Mouse (Mus musculus): ENCODE measurements around the gene Atp10a. TPM values are rescaled to one million over a fixed set of nuclear protein-coding genes. Genes with fewer than 3 reads are reported as not detected.

Atp10a gene
- polyA plus RNA-seq (2021): 5.6 TPM

- no peak for ATAC-seq
- ChIA-PET CTCF (no interaction called here), POLR2A (no interaction called here)
Measured at GRCm38 (mm10) chr7:58655866-58656265, at the start of gene Atp10a. Atp10a (plus strand) TSS chr7:58656166.

GRCm38 (mm10) chr7:58618048-58618447, 37.9 kb upstream of the Atp10a start:
- no peak for DNase-seq (ENCODE audit: low read depth, low spot score)
- CTCF ChIA-PET: no interaction called here
- H3K27me3 ChIP-seq: no peaks in the 10 kb centered on the region
- POLR2A ChIA-PET: no interaction called here
- in situ Hi-C loops (cut with MboI; ENCODE audit: low pct_unique_long_range_greater_than_20kb): no loop called here
- ATAC-seq: no peak
- no peak for TF ChIP-seq CTCF (IDR thresholded peaks at IDR 0.05)

More at GRCm38 (mm10) chr7:58655866-58656265, at the start of gene Atp10a:
- no peak for DNase-seq (ENCODE audit: low read depth, low spot score)
- no peaks in the 10 kb centered on the region for H3K27me3 ChIP-seq
- in situ Hi-C loops (cut with MboI; ENCODE audit: low pct_unique_long_range_greater_than_20kb): loop anchor here (5.0 to 10.0 kb wide), 2 partner anchors 66 to 89 kb away; no protein-coding TSS in a partner anchor
- no peak for TF ChIP-seq CTCF (IDR thresholded peaks at IDR 0.05)

- H3K27me3 ChIP-seq: no peaks in the 10 kb centered on the region
- no peak for DNase-seq (ENCODE audit: low read depth, low spot score)
- ATAC-seq: no peak
- POLR2A ChIA-PET: interaction anchor here (0.6 kb wide), 1 partner anchor 133 kb away, joined by 6 read pairs; no protein-coding TSS in a partner anchor
- CTCF ChIA-PET: no interaction called here
- in situ Hi-C loops (cut with MboI; ENCODE audit: low pct_unique_long_range_greater_than_20kb): loop anchor here (10.0 kb wide), 1 partner anchor 378 kb away; no protein-coding TSS in a partner anchor
- no peak for TF ChIP-seq CTCF (IDR thresholded peaks at IDR 0.05)
Measured at GRCm38 (mm10) chr7:58626305-58627155, 29.4 kb upstream of the Atp10a start.

- no peak for DNase-seq (ENCODE audit: low read depth, low spot score)
- no peak for TF ChIP-seq CTCF (IDR thresholded peaks at IDR 0.05)
- no peak for ATAC-seq
- CTCF ChIA-PET: no interaction called here
- H3K27me3 ChIP-seq: no peaks in the 10 kb centered on the region
- in situ Hi-C loops (cut with MboI; ENCODE audit: low pct_unique_long_range_greater_than_20kb): loop anchor here (10.0 kb wide), 1 partner anchor 377 kb away; no protein-coding TSS in a partner anchor
- POLR2A ChIA-PET: no interaction called here
Measured at GRCm38 (mm10) chr7:58627381-58627780, 28.6 kb upstream of the Atp10a start.

- DNase-seq (ENCODE audit: low read depth, low spot score) (no peak), ATAC-seq (no peak)
- CTCF ChIA-PET: interaction anchor here (1.0 kb wide), 1 partner anchor 21 kb away, joined by 3 read pairs; no protein-coding TSS in a partner anchor
- H3K27me3 ChIP-seq: no peaks in the 10 kb centered on the region
- POLR2A ChIA-PET: no interaction called here
- TF ChIP-seq CTCF (IDR thresholded peaks at IDR 0.05): peak; percentile 58
- in situ Hi-C loops (cut with MboI; ENCODE audit: low pct_unique_long_range_greater_than_20kb): loop anchor here (10.0 kb wide), 1 partner anchor 376 kb away; no protein-coding TSS in a partner anchor
Measured at GRCm38 (mm10) chr7:58629233-58629632, 26.7 kb upstream of the Atp10a start.

- no peak for TF ChIP-seq CTCF (IDR thresholded peaks at IDR 0.05)
- ChIA-PET POLR2A (no interaction called here), CTCF (interaction anchor here (0.9 kb wide), 1 partner anchor 9 kb away, joined by 3 read pairs; no protein-coding TSS in a partner anchor)
- H3K27me3 ChIP-seq: no peaks in the 10 kb centered on the region
- DNase-seq (ENCODE audit: low read depth, low spot score) (no peak), ATAC-seq (no peak)
- in situ Hi-C loops (cut with MboI; ENCODE audit: low pct_unique_long_range_greater_than_20kb): no loop called here
Measured at GRCm38 (mm10) chr7:58633683-58634082, 22.3 kb upstream of the Atp10a start.

GRCm38 (mm10) chr7:58639676-58640075, 16.3 kb upstream of the Atp10a start:
- DNase-seq (ENCODE audit: low read depth, low spot score) (no peak), ATAC-seq (no peak)
- CTCF ChIA-PET: no interaction called here
- no peaks in the 10 kb centered on the region for H3K27me3 ChIP-seq
- POLR2A ChIA-PET: no interaction called here
- in situ Hi-C loops (cut with MboI; ENCODE audit: low pct_unique_long_range_greater_than_20kb): no loop called here
- TF ChIP-seq CTCF (IDR thresholded peaks at IDR 0.05): no peak

- no peak for DNase-seq (ENCODE audit: low read depth, low spot score)
- in situ Hi-C loops (cut with MboI; ENCODE audit: low pct_unique_long_range_greater_than_20kb): no loop called here
- CTCF ChIA-PET: no interaction called here
- no peak for TF ChIP-seq CTCF (IDR thresholded peaks at IDR 0.05)
- no peaks in the 10 kb centered on the region for H3K27me3 ChIP-seq
- no peak for ATAC-seq
- POLR2A ChIA-PET: no interaction called here
Measured at GRCm38 (mm10) chr7:58640456-58640855, 15.5 kb upstream of the Atp10a start.

- TF ChIP-seq CTCF (IDR thresholded peaks at IDR 0.05): no peak
- POLR2A ChIA-PET: no interaction called here
- CTCF ChIA-PET: interaction anchor here (1.3 kb wide), 1 partner anchor 10 kb away, joined by 4 read pairs; no protein-coding TSS in a partner anchor
- H3K27me3 ChIP-seq: no peaks in the 10 kb centered on the region
- DNase-seq (ENCODE audit: low read depth, low spot score) (no peak), ATAC-seq (no peak)
- in situ Hi-C loops (cut with MboI; ENCODE audit: low pct_unique_long_range_greater_than_20kb): no loop called here
Measured at GRCm38 (mm10) chr7:58641916-58642315, 14.1 kb upstream of the Atp10a start.

- no peaks in the 10 kb centered on the region for H3K27me3 ChIP-seq
- no peak for TF ChIP-seq CTCF (IDR thresholded peaks at IDR 0.05)
- ChIA-PET POLR2A (no interaction called here), CTCF (interaction anchor here (1.1 to 1.6 kb wide), 2 partner anchors 13 to 17 kb away, joined by 3 read pairs; no protein-coding TSS in a partner anchor)
- in situ Hi-C loops (cut with MboI; ENCODE audit: low pct_unique_long_range_greater_than_20kb): no loop called here
- ATAC-seq (no peak), DNase-seq (ENCODE audit: low read depth, low spot score) (no peak)
Measured at GRCm38 (mm10) chr7:58647404-58647803, 8.6 kb upstream of the Atp10a start.

Measured in Patski (cell line).